Mouse (Mus musculus) thymus, postnatal 25 days (tissue): ENCODE data around the gene Adamts10.

Source experiments
- DNase-seq: peaks from one replicate; pipeline ENCODE4 v3.0.0; 2022

Gene Adamts10

GRCm38 (mm10) chr17:33523918-33524755 is at the start of gene Adamts10:
Gene Adamts10 (plus strand): TSS chr17:33524204.
- peak; percentile 78 for DNase-seq

GRCm38 (mm10) chr17:33484020-33484419 is 40.0 kb upstream of the Adamts10 start:
- peak; percentile 85 for DNase-seq

GRCm38 (mm10) chr17:33487211-33487610 is 36.8 kb upstream of the Adamts10 start:
- no peak for DNase-seq

- no peak for DNase-seq
These were observed 36.4 kb upstream of the Adamts10 start for GRCm38 (mm10) chr17:33487652-33488051.

- no peak for DNase-seq
These were observed 32.6 kb upstream of the Adamts10 start for GRCm38 (mm10) chr17:33491371-33491770.

- DNase-seq: peak; percentile 71
These were observed 30.9 kb upstream of the Adamts10 start for GRCm38 (mm10) chr17:33493065-33493464.

- no peak for DNase-seq
These were observed 29.4 kb upstream of the Adamts10 start for GRCm38 (mm10) chr17:33494586-33494985.

- DNase-seq: no peak
These were observed 25.1 kb upstream of the Adamts10 start for GRCm38 (mm10) chr17:33498918-33499317.

- DNase-seq: no peak
These were observed 15.6 kb upstream of the Adamts10 start for GRCm38 (mm10) chr17:33508386-33508785.

- no peak for DNase-seq
These were observed 13.8 kb upstream of the Adamts10 start for GRCm38 (mm10) chr17:33510172-33510571.

- no peak for DNase-seq
These were observed 11.3 kb upstream of the Adamts10 start for GRCm38 (mm10) chr17:33512441-33513415.

GRCm38 (mm10) chr17:33513874-33514273 is 10.1 kb upstream of the Adamts10 start:
- DNase-seq: no peak

GRCm38 (mm10) chr17:33520366-33520765 is 3.6 kb upstream of the Adamts10 start:
- no peak for DNase-seq

GRCm38 (mm10) chr17:33523431-33523917 is 530 bp upstream of the Adamts10 start:
- peak; percentile 5 for DNase-seq

- peak; percentile 10 for DNase-seq
These were observed 886 bp downstream of the Adamts10 start for GRCm38 (mm10) chr17:33524806-33525373.

GRCm38 (mm10) chr17:33526506-33526905 is 2.5 kb downstream of the Adamts10 start:
- no peak for DNase-seq

GRCm38 (mm10) chr17:33539106-33539675 is 15.2 kb downstream of the Adamts10 start:
- peak; percentile 58 for DNase-seq

- no peak for DNase-seq
These were observed 15.9 kb downstream of the Adamts10 start for GRCm38 (mm10) chr17:33539878-33540277.

GRCm38 (mm10) chr17:33549212-33549611 is 25.2 kb downstream of the Adamts10 start:
- no peak for DNase-seq

GRCm38 (mm10) chr17:33550388-33550787 is 26.4 kb downstream of the Adamts10 start:
- no peak for DNase-seq

GRCm38 (mm10) chr17:33552113-33552512 is 28.1 kb downstream of the Adamts10 start:
- no peak for DNase-seq

- peak; percentile 55 for DNase-seq
These were observed 29.0 kb downstream of the Adamts10 start for GRCm38 (mm10) chr17:33552964-33553363.

- DNase-seq: no peak
These were observed 30.5 kb downstream of the Adamts10 start for GRCm38 (mm10) chr17:33554536-33554935.
